Mouse (Mus musculus): ENCODE measurements at regions not wholly inside any gene's neighbourhood (a gene's known extent, or its start where the extent isn't known, plus 50 kb on each side); places are given as distances from the start of the nearest gene placed in this dataset.

GRCm38 (mm10) chr6:139027696-139028095, 369.4 kb upstream of the Igbp1b start:
- DNase-seq (ENCODE audit: extremely low spot score) = no peak

DNA sequence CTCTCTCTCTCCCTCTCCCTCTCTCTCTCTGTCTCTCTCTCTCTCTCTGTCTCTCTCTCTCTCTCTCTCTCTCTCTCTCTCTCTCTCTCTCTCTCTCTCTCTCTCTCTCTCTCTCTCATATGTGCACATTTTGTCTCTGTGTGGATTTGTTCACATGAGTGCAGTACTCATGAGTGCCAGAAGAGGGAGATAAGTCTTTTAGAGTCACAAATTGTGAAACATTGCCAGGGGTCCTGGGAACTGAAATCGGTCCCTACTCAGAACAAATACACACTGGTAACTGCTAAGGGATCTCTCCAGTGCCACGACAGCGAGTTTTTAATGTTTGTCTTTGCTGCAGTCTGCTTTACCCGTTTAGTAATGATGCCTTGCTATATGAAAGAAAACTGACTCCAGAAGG, 356.2 kb upstream of the Igbp1b start:
- DNase-seq (ENCODE audit: extremely low spot score) = no peak

DNA sequence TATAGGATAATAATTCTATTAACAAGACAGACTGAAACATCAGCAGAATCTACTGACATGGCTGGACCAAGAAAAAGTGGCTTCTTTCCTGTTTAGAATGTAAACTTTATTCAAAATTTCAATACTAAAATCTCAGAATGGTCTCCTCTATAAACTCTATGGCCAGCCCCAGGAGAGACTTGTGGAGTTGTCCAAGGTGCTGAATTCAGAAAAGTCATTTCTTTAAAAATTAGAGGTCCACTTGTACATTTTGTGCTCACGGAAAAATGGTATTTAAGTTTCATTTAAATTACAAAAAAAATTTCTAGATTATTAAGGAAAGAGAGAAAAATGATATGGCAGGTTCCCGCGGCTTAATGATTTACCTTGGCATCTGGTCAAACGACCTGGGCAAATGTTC, 352.2 kb upstream of the Igbp1b start:
- no peak for DNase-seq (ENCODE audit: extremely low spot score)
